Mouse (Mus musculus) CD4-positive, CD25-positive, alpha-beta regulatory T cell, adult 2 months (primary cell): ENCODE data around the gene Aifm2.

Experiments
- DNase-seq: peaks from one replicate; pipeline ENCODE4 v3.0.0-alpha.2; 2012; ENCODE audit warnings: low read depth, low spot score

Gene Aifm2

GRCm38 (mm10) chr10:61715996-61716864 is 1.2 kb downstream of the Aifm2 start:
- no peak for DNase-seq

- no peak for DNase-seq
Measured at GRCm38 (mm10) chr10:61717406-61718296, 2.6 kb downstream of the Aifm2 start.

GRCm38 (mm10) chr10:61720331-61720730 is 5.3 kb downstream of the Aifm2 start:
- DNase-seq, result no peak

- no peak for DNase-seq
Measured at GRCm38 (mm10) chr10:61722215-61722614, 7.2 kb downstream of the Aifm2 start.

GRCm38 (mm10) chr10:61723271-61723670 is 8.2 kb downstream of the Aifm2 start:
- DNase-seq, result no peak

- no peak for DNase-seq
Measured at GRCm38 (mm10) chr10:61729181-61729580, 14.1 kb downstream of the Aifm2 start.

- DNase-seq, result no peak
Measured at GRCm38 (mm10) chr10:61730171-61730570, 15.1 kb downstream of the Aifm2 start.

GRCm38 (mm10) chr10:61734377-61734776 is 19.3 kb downstream of the Aifm2 start:
- peak; percentile 51 for DNase-seq

- DNase-seq, result no peak
Measured at GRCm38 (mm10) chr10:61736671-61737078, 21.6 kb downstream of the Aifm2 start.

GRCm38 (mm10) chr10:61737537-61737936 is 22.5 kb downstream of the Aifm2 start:
- DNase-seq, result no peak

GRCm38 (mm10) chr10:61738126-61738525 is 23.1 kb downstream of the Aifm2 start:
- DNase-seq, result no peak

- no peak for DNase-seq
Measured at GRCm38 (mm10) chr10:61741306-61741705, 26.2 kb downstream of the Aifm2 start.

GRCm38 (mm10) chr10:61741873-61742272 is 26.8 kb downstream of the Aifm2 start:
- DNase-seq, result no peak

- no peak for DNase-seq
Measured at GRCm38 (mm10) chr10:61742336-61742735, 27.3 kb downstream of the Aifm2 start.

GRCm38 (mm10) chr10:61745133-61745532 is 30.1 kb downstream of the Aifm2 start:
- no peak for DNase-seq

- DNase-seq, result no peak
Measured at GRCm38 (mm10) chr10:61747302-61747701, 32.2 kb downstream of the Aifm2 start.

GRCm38 (mm10) chr10:61750014-61750413 is 35.0 kb downstream of the Aifm2 start:
- DNase-seq, result no peak

- no peak for DNase-seq
Measured at GRCm38 (mm10) chr10:61751534-61752219, 36.6 kb downstream of the Aifm2 start.

- DNase-seq, result no peak
Measured at GRCm38 (mm10) chr10:61753071-61753470, 38.0 kb downstream of the Aifm2 start.

- DNase-seq, result no peak
Measured at GRCm38 (mm10) chr10:61757022-61757421, 42.0 kb downstream of the Aifm2 start.

- DNase-seq, result no peak
Measured at GRCm38 (mm10) chr10:61758904-61759303, 43.8 kb downstream of the Aifm2 start.

- no peak for DNase-seq
Measured at GRCm38 (mm10) chr10:61759869-61760268, 44.8 kb downstream of the Aifm2 start.
